Mouse (Mus musculus): ENCODE measurements around the gene Hsp90aa1. TPM values are rescaled to one million over a fixed set of nuclear protein-coding genes. Genes with fewer than 3 reads are reported as not detected.
"Not testable (repeated sequence)": the region's sequence is repeated elsewhere in the genome, so short reads cannot be mapped to it uniquely, and the experiment has no call there.

The Hsp90aa1 gene
- polyA plus RNA-seq, 1 experiment from 2014 or later: 1,245 TPM

DNA sequence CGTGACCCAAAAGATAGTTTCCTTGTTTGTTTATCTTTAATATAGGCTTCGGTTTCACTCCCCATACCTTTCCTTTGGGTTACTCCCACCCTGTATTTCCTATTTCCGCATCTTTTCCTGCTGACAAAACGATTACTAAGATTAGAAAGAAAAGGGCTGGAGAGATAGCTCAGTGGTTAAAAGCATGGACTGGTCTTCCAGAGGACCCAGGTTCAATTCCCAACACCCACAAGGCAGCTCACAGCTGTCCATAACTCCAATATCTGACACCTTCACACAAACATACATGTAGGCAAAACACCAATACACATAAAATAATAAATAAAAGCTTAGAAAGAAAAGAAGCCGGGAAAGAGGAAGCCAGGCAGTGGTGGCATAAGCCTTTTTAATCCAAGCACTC is 5.1 kb downstream of the Hsp90aa1 start:
- Histone ChIP-seq H3K4me2 (ENCODE audit: low read depth, low read length) (no peak overlapping the region), H3K27me3 (ENCODE audit: control insufficient read depth, insufficient read depth, low read length) (no peaks in the 10 kb centered on the region), H3K27ac (replicated peaks; ENCODE audit: low read depth, low read length) (no peak overlapping the region), H3K4me1 (ENCODE audit: control insufficient read depth, insufficient read depth, low read length) (no peaks in the 10 kb centered on the region), H3K9ac (replicated peaks; ENCODE audit: low read length) (no peak overlapping the region), H3K9me3 (replicated peaks; ENCODE audit: control insufficient read depth, low read length) (no peaks in the 10 kb centered on the region), H3K36me3 (replicated peaks; ENCODE audit: control insufficient read depth, insufficient read depth, low read depth, low read length) (no peaks in the 10 kb centered on the region), H3K4me3 (ENCODE audit: low read depth, low read length) (no peak overlapping the region)
- no peak for ATAC-seq (replicated peaks; ENCODE audit: insufficient number of reproducible peaks, low FRiP score, low TSS enrichment, low read depth)
- 73% methylated on average over 5 of the region's 5 CpGs for WGBS
- DNase-seq (ENCODE audit: low spot score): no peak

DNA sequence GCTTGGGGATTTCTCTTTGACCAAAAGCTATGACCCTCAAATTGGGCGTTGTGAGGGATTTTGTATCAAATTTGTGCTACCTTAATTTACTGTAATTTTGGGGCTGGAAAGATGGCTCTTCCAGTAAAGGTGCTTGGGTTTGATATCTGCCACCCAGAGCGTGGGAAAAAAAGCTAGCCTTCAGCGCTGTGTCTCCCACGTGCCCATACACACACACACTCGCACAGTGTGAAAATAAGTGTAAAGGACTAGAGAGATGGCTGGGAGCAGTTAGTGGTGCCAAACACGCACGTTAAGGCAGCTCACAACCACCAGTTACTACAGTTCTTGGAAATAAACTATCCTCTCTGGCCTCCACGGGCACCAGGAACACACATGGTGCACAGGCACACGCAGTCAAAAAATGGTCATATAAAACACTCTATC is 5.5 kb downstream of the Hsp90aa1 start:
- Histone ChIP-seq H3K9ac (replicated peaks; ENCODE audit: low read length) (peak overlapping the region; percentile 79), H3K9me3 (replicated peaks; ENCODE audit: control insufficient read depth, low read length) (no peaks in the 10 kb centered on the region), H3K4me3 (ENCODE audit: low read depth, low read length) (peak overlapping the region; percentile 91), H3K4me1 (ENCODE audit: control insufficient read depth, insufficient read depth, low read length) (no peaks in the 10 kb centered on the region), H3K36me3 (replicated peaks; ENCODE audit: control insufficient read depth, insufficient read depth, low read depth, low read length) (no peaks in the 10 kb centered on the region), H3K4me2 (ENCODE audit: low read depth, low read length) (peak overlapping the region; percentile 71), H3K27ac (replicated peaks; ENCODE audit: low read depth, low read length) (peak overlapping the region; percentile 52; the same call in 1 of the 2 replicates), H3K27me3 (ENCODE audit: control insufficient read depth, insufficient read depth, low read length) (no peaks in the 10 kb centered on the region)
- ATAC-seq (replicated peaks; ENCODE audit: insufficient number of reproducible peaks, low FRiP score, low TSS enrichment, low read depth) (no peak; the same call in 1 of the 2 replicates), DNase-seq (ENCODE audit: low spot score) (no peak)
- 55% methylated on average over 9 of the region's 9 CpGs for WGBS

DNA sequence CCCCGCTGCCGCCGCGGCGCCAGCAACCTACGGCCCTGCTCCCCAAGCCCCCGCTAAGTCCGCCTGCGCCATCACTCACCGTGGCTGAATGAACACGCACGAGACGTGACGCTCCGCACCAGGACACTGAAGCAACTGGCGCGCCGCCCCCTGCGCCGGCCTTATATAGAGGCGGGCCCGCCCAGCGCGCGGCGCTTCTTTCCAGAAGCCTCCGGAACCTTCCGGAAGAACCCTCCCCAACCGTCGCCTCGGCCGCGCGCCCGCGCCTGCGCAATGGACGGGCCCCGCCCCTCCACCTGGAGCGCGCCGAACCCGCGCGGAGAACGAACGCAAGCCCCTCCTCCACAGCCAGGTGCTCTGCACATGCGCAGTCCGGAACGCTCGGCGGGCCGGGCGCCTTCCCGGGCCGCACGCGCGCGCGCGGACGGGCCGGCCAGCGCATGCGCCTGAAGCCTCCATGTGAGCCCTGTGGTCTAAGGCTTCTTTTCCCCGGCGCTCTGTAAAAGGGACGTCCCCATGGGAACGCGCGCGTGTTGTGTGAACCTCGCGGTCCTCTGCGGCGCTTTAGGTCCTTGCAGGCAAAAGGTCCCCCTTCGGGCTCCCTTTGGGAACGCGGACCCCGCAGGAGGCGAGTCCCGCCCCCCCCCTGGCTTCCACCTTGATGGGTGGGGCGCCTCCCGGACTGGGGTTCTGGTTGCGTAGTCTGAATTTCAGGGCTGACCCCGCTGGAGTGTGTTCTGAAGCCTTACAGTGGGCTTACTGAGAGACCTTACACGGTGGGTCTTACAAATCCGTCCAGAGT is 6.2 kb downstream of the Hsp90aa1 start:
- ATAC-seq (replicated peaks; ENCODE audit: insufficient number of reproducible peaks, low FRiP score, low TSS enrichment, low read depth): peak; percentile 92
- H3K36me3 ChIP-seq (replicated peaks; ENCODE audit: control insufficient read depth, insufficient read depth, low read depth, low read length): no peaks in the 10 kb centered on the region

DNA sequence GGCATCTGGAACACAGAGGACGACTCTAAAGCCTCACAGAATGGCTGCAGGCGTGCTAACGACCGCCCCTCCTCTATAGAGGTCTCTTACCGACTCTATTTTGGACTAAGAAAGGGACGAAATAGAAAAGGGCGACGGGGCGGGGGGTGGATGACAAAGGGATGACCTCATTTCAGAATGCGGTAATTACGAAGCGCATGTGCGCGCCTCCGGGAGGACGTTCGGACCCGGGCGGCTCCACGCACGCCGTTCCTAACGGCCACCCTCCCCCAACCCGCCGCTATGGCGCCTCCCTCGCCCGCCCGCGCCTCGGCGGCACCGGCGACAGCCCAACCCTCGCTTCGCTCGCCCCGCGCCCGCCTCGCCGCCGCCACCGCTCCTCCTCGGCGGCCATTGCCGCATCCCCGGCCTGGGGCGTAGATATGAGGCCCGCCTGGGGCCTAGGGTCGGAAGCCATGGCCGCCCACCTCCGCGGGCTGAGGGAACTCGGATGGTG is 6.8 kb downstream of the Hsp90aa1 start:
- Histone ChIP-seq H3K27me3 (ENCODE audit: control insufficient read depth, insufficient read depth, low read length) (no peaks in the 10 kb centered on the region), H3K27ac (replicated peaks; ENCODE audit: low read depth, low read length) (peak overlapping the region; percentile 91), H3K4me3 (ENCODE audit: low read depth, low read length) (peak overlapping the region; percentile 91), H3K9me3 (replicated peaks; ENCODE audit: control insufficient read depth, low read length) (no peaks in the 10 kb centered on the region), H3K36me3 (replicated peaks; ENCODE audit: control insufficient read depth, insufficient read depth, low read depth, low read length) (no peaks in the 10 kb centered on the region), H3K4me2 (ENCODE audit: low read depth, low read length) (peak overlapping the region; percentile 57), H3K4me1 (ENCODE audit: control insufficient read depth, insufficient read depth, low read length) (no peaks in the 10 kb centered on the region), H3K9ac (replicated peaks; ENCODE audit: low read length) (peak overlapping the region; percentile 97)
- WGBS: under 1% methylated on average over 48 of the region's 55 CpGs
- ATAC-seq (replicated peaks; ENCODE audit: insufficient number of reproducible peaks, low FRiP score, low TSS enrichment, low read depth) (peak; percentile 32), DNase-seq (ENCODE audit: low spot score) (peak; percentile 69)

More for the DNA sequence above, 6.2 kb downstream of the Hsp90aa1 start:
- no peaks in the 10 kb centered on the region for H3K4me1 ChIP-seq (ENCODE audit: control insufficient read depth, insufficient read depth, low read length)
- no peaks in the 10 kb centered on the region for H3K9me3 ChIP-seq (replicated peaks; ENCODE audit: control insufficient read depth, low read length)
- DNase-seq (ENCODE audit: low spot score): peak; percentile 97
- peak overlapping the region; percentile 91 for H3K27ac ChIP-seq (replicated peaks; ENCODE audit: low read depth, low read length)
- under 1% methylated on average over 83 of the region's 89 CpGs for WGBS
- peak overlapping the region; percentile 97 for H3K9ac ChIP-seq (replicated peaks; ENCODE audit: low read length)
- H3K4me3 ChIP-seq (ENCODE audit: low read depth, low read length): peak overlapping the region; percentile 91
- peak overlapping the region; percentile 71 for H3K4me2 ChIP-seq (ENCODE audit: low read depth, low read length)
- H3K27me3 ChIP-seq (ENCODE audit: control insufficient read depth, insufficient read depth, low read length): no peaks in the 10 kb centered on the region

GRCm38 (mm10) chr12:110693378-110693777 is 9.2 kb downstream of the Hsp90aa1 start:
- not testable (repeated sequence) for H3K4me2 ChIP-seq (ENCODE audit: low read depth, low read length); H3K9ac ChIP-seq (replicated peaks; ENCODE audit: low read length); H3K27ac ChIP-seq (replicated peaks; ENCODE audit: low read depth, low read length); H3K36me3 ChIP-seq (replicated peaks; ENCODE audit: control insufficient read depth, insufficient read depth, low read depth, low read length); DNase-seq (ENCODE audit: low spot score); H3K9me3 ChIP-seq (replicated peaks; ENCODE audit: control insufficient read depth, low read length); H3K4me3 ChIP-seq (ENCODE audit: low read depth, low read length); H3K4me1 ChIP-seq (ENCODE audit: control insufficient read depth, insufficient read depth, low read length); H3K27me3 ChIP-seq (ENCODE audit: control insufficient read depth, insufficient read depth, low read length); ATAC-seq (replicated peaks; ENCODE audit: insufficient number of reproducible peaks, low FRiP score, low TSS enrichment, low read depth)
- WGBS: 83% methylated on average over 5 of the region's 5 CpGs

GRCm38 (mm10) chr12:110689919-110690643 is 12.4 kb downstream of the Hsp90aa1 start:
- no peaks in the 10 kb centered on the region for H3K9me3 ChIP-seq (replicated peaks; ENCODE audit: control insufficient read depth, low read length)

DNA sequence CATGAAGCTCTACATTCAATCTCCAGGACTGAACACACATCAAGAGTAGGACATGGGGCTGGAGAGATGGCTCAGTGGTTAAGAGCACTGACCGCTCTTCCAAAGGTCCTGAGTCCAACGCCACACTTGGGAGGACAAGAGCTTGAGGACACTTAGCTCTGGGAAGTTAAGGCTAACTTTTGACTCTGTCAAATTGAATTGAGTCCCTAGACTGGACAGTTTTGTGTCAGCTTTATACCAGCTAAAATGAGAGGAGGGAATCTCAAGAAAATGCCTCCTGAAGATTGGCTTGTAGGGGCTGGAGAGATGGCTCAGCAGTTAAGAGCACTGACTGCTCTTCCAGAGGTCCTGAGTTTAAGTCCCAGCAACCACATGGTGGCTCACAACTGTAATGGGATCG is 13.6 kb downstream of the Hsp90aa1 start:
- not testable (repeated sequence) for DNase-seq (ENCODE audit: low spot score); H3K4me3 ChIP-seq (ENCODE audit: low read depth, low read length); H3K4me2 ChIP-seq (ENCODE audit: low read depth, low read length); ATAC-seq (replicated peaks; ENCODE audit: insufficient number of reproducible peaks, low FRiP score, low TSS enrichment, low read depth); H3K9ac ChIP-seq (replicated peaks; ENCODE audit: low read length); H3K9me3 ChIP-seq (replicated peaks; ENCODE audit: control insufficient read depth, low read length); H3K4me1 ChIP-seq (ENCODE audit: control insufficient read depth, insufficient read depth, low read length); H3K36me3 ChIP-seq (replicated peaks; ENCODE audit: control insufficient read depth, insufficient read depth, low read depth, low read length); H3K27me3 ChIP-seq (ENCODE audit: control insufficient read depth, insufficient read depth, low read length); H3K27ac ChIP-seq (replicated peaks; ENCODE audit: low read depth, low read length)
- WGBS: 96% methylated on average over 3 of the region's 3 CpGs

More at GRCm38 (mm10) chr12:110689919-110690643, 12.4 kb downstream of the Hsp90aa1 start:
- Histone ChIP-seq H3K4me3 (ENCODE audit: low read depth, low read length) (no peak overlapping the region), H3K27ac (replicated peaks; ENCODE audit: low read depth, low read length) (no peak overlapping the region), H3K27me3 (ENCODE audit: control insufficient read depth, insufficient read depth, low read length) (no peaks in the 10 kb centered on the region), H3K4me2 (ENCODE audit: low read depth, low read length) (no peak overlapping the region), H3K9ac (replicated peaks; ENCODE audit: low read length) (no peak overlapping the region), H3K36me3 (replicated peaks; ENCODE audit: control insufficient read depth, insufficient read depth, low read depth, low read length) (no peaks in the 10 kb centered on the region; the same call in none of the 2 replicates), H3K4me1 (ENCODE audit: control insufficient read depth, insufficient read depth, low read length) (no peaks in the 10 kb centered on the region)
- DNase-seq (ENCODE audit: low spot score): no peak
- 88% methylated on average over 6 of the region's 6 CpGs for WGBS
- ATAC-seq (replicated peaks; ENCODE audit: insufficient number of reproducible peaks, low FRiP score, low TSS enrichment, low read depth): no peak
